Mouse (Mus musculus) limb, embryonic 10.5 days (tissue): ENCODE results near the gene Fam213a. TPM values are rescaled to one million over a fixed set of nuclear protein-coding genes. Genes with fewer than 3 reads are reported as not detected.

Experiments
- DNase-seq: peaks from one replicate; pipeline ENCODE4 v3.0.0-alpha.2; 2017; ENCODE audit warnings: low spot score
- H3K27ac ChIP-seq: fragments of 300-500 bp; sonication (generic); 2 replicates; pipeline ENCODE4 v1.5.1; 2016; ENCODE audit warnings: mild to moderate bottlenecking
- H3K27me3 ChIP-seq: fragments of 300-500 bp; sonication (generic); 2 replicates; pipeline ENCODE4 v1.6.1; 2016; ENCODE audit warnings: low read depth, mild to moderate bottlenecking; ENCODE audit not compliant: poor library complexity, severe bottlenecking
- H3K36me3 ChIP-seq: fragments of 300-500 bp; sonication (generic); 2 replicates; pipeline ENCODE4 v1.6.1; 2016; ENCODE audit warnings: mild to moderate bottlenecking, moderate library complexity
- H3K4me1 ChIP-seq: fragments of 300-500 bp; sonication (generic); 2 replicates; pipeline ENCODE4 v1.6.1; 2016
- H3K4me3 ChIP-seq: fragments of 300-500 bp; sonication (generic); 2 replicates; pipeline ENCODE4 v1.5.1; 2016; ENCODE audit warnings: mild to moderate bottlenecking, moderate library complexity
- H3K9me3 ChIP-seq: fragments of 300-500 bp; sonication (generic); replicated peaks from 2 replicates; pipeline ENCODE4 v1.6.1; 2016; ENCODE audit warnings: mild to moderate bottlenecking
- WGBS: fragments of 180-500 bp; shearing (Covaris S2); methylation state at CpG from one replicate; pipeline ENCODE4 v1.1.7; 2016; 5-methylcytosine and 5-hydroxymethylcytosine counted together
- polyA plus RNA-seq: library from polyadenylated mRNA; unstranded; fragments of >200 nt; fragmentation: Nextera tagmentation; extraction: Ambion mirVana; gene quantifications from 2 replicates; pipeline ENCODE4 v1.2.1, GENCODE M21; 2016

Fam213a gene
- polyA plus RNA-seq, 1 experiment from 2014 or later: 37.0 TPM

GRCm38 (mm10) chr14:40999904-41000645, 13.5 kb downstream of the Fam213a start:
- DNase-seq: no peak
- no peaks in the 10 kb centered on the region for H3K9me3 ChIP-seq
- peaks cover 13% of the 10 kb centered on the region; the same call in 1 of the 2 replicates for H3K36me3 ChIP-seq
- WGBS: 88% methylated on average over 7 of the region's 7 CpGs
- H3K27me3 ChIP-seq: peaks cover 15% of the 10 kb centered on the region; the same call in 1 of the 2 replicates
- no peak overlapping the region for H3K4me3 ChIP-seq
- peak overlapping the region; percentile 75 for H3K27ac ChIP-seq
- peaks cover 32% of the 10 kb centered on the region for H3K4me1 ChIP-seq

GRCm38 (mm10) chr14:40996171-40996570, 17.4 kb downstream of the Fam213a start:
- Histone ChIP-seq H3K4me3 (no peak overlapping the region), H3K9me3 (no peaks in the 10 kb centered on the region), H3K27me3 (no peaks in the 10 kb centered on the region), H3K27ac (no peak overlapping the region), H3K4me1 (peaks cover 12% of the 10 kb centered on the region), H3K36me3 (peaks cover 13% of the 10 kb centered on the region; the same call in 1 of the 2 replicates)
- DNase-seq: no peak
- WGBS: 88% methylated on average over 3 of the region's 3 CpGs

GRCm38 (mm10) chr14:40992464-40992863, 21.1 kb downstream of the Fam213a start:
- WGBS: 73% methylated on average over 6 of the region's 6 CpGs
- Histone ChIP-seq H3K27me3 (no peaks in the 10 kb centered on the region), H3K4me1 (peaks cover 7% of the 10 kb centered on the region; the same call in 1 of the 2 replicates), H3K9me3 (no peaks in the 10 kb centered on the region), H3K4me3 (no peak overlapping the region), H3K27ac (no peak overlapping the region), H3K36me3 (peaks cover 5% of the 10 kb centered on the region; the same call in 1 of the 2 replicates)
- DNase-seq: no peak

GRCm38 (mm10) chr14:40988780-40989179, 24.8 kb downstream of the Fam213a start:
- no peaks in the 10 kb centered on the region for H3K9me3 ChIP-seq
- 94% methylated on average over 5 of the region's 5 CpGs for WGBS
- no peak overlapping the region for H3K27ac ChIP-seq
- DNase-seq: no peak
- H3K4me3 ChIP-seq: no peak overlapping the region
- no peaks in the 10 kb centered on the region for H3K27me3 ChIP-seq
- peaks cover 7% of the 10 kb centered on the region; the same call in 1 of the 2 replicates for H3K4me1 ChIP-seq
- no peaks in the 10 kb centered on the region for H3K36me3 ChIP-seq

- Histone ChIP-seq H3K4me1 (peaks cover 7% of the 10 kb centered on the region; the same call in 1 of the 2 replicates), H3K27ac (no peak overlapping the region), H3K36me3 (no peaks in the 10 kb centered on the region), H3K9me3 (no peaks in the 10 kb centered on the region), H3K27me3 (no peaks in the 10 kb centered on the region), H3K4me3 (no peak overlapping the region)
- WGBS: 90% methylated on average over 2 of the region's 2 CpGs
- no peak for DNase-seq
Measured at GRCm38 (mm10) chr14:40987184-40987583, 26.4 kb downstream of the Fam213a start.

- 91% methylated on average over 4 of the region's 4 CpGs for WGBS
Measured at GRCm38 (mm10) chr14:40985635-40986034, 28.0 kb downstream of the Fam213a start.

GRCm38 (mm10) chr14:40979723-40980122, 33.9 kb downstream of the Fam213a start:
- Histone ChIP-seq H3K27me3 (no peaks in the 10 kb centered on the region), H3K9me3 (no peaks in the 10 kb centered on the region), H3K27ac (peak overlapping the region; percentile 8; the same call in 1 of the 2 replicates), H3K36me3 (no peaks in the 10 kb centered on the region), H3K4me1 (no peaks in the 10 kb centered on the region; the same call in 1 of the 2 replicates), H3K4me3 (no peak overlapping the region)
- 72% methylated on average over 1 of the region's 1 CpGs for WGBS
- no peak for DNase-seq

More at GRCm38 (mm10) chr14:40985635-40986034, 28.0 kb downstream of the Fam213a start:
- Histone ChIP-seq H3K9me3 (no peaks in the 10 kb centered on the region), H3K36me3 (no peaks in the 10 kb centered on the region), H3K27me3 (no peaks in the 10 kb centered on the region), H3K4me1 (peaks cover 7% of the 10 kb centered on the region; the same call in 1 of the 2 replicates), H3K4me3 (no peak overlapping the region), H3K27ac (no peak overlapping the region)
- DNase-seq: no peak

- Histone ChIP-seq H3K4me3 (no peak overlapping the region), H3K9me3 (no peaks in the 10 kb centered on the region), H3K4me1 (no peaks in the 10 kb centered on the region; the same call in 1 of the 2 replicates), H3K27me3 (no peaks in the 10 kb centered on the region), H3K36me3 (no peaks in the 10 kb centered on the region), H3K27ac (no peak overlapping the region)
- WGBS: 56% methylated on average over 4 of the region's 4 CpGs
- no peak for DNase-seq
Measured at GRCm38 (mm10) chr14:40979002-40979401, 34.6 kb downstream of the Fam213a start.

GRCm38 (mm10) chr14:40975127-40975721, 38.4 kb downstream of the Fam213a start:
- Histone ChIP-seq H3K36me3 (no peaks in the 10 kb centered on the region), H3K4me1 (no peaks in the 10 kb centered on the region; the same call in 1 of the 2 replicates), H3K27me3 (no peaks in the 10 kb centered on the region), H3K9me3 (no peaks in the 10 kb centered on the region), H3K4me3 (no peak overlapping the region), H3K27ac (no peak overlapping the region)
- WGBS: 77% methylated on average over 6 of the region's 6 CpGs
- peak; percentile 72 for DNase-seq

- Histone ChIP-seq H3K4me1 (peaks cover 30% of the 10 kb centered on the region), H3K9me3 (no peaks in the 10 kb centered on the region), H3K36me3 (0 out of 2 replicates have a peak, but pooled peaks cover under 1% of the 10 kb centered on the region), H3K27ac (no peak overlapping the region), H3K27me3 (peaks cover 6% of the 10 kb centered on the region; the same call in 1 of the 2 replicates), H3K4me3 (peak overlapping the region; percentile 85; the same call in 1 of the 2 replicates)
- 64% methylated on average over 2 of the region's 2 CpGs for WGBS
- no peak for DNase-seq
Measured at GRCm38 (mm10) chr14:40968051-40968450, 45.5 kb downstream of the Fam213a start.

- 0 out of 2 replicates have a peak, but pooled peaks cover 2% of the 10 kb centered on the region for H3K36me3 ChIP-seq
- 5% methylated on average over 6 of the region's 6 CpGs for WGBS
- H3K4me3 ChIP-seq: peak overlapping the region; percentile 85
- H3K4me1 ChIP-seq: peaks cover 35% of the 10 kb centered on the region
- peaks cover 6% of the 10 kb centered on the region; the same call in 1 of the 2 replicates for H3K27me3 ChIP-seq
- H3K9me3 ChIP-seq: no peaks in the 10 kb centered on the region
- H3K27ac ChIP-seq: peak overlapping the region; percentile 93
- DNase-seq: no peak
Measured at GRCm38 (mm10) chr14:40967598-40967900, 46.0 kb downstream of the Fam213a start.

- H3K27me3 ChIP-seq: peaks cover 6% of the 10 kb centered on the region; the same call in 1 of the 2 replicates
- H3K9me3 ChIP-seq: no peaks in the 10 kb centered on the region
- H3K36me3 ChIP-seq: 0 out of 2 replicates have a peak, but pooled peaks cover 2% of the 10 kb centered on the region
- WGBS: under 1% methylated on average over 62 of the region's 62 CpGs
- peak overlapping the region; percentile 85 for H3K4me3 ChIP-seq
- peaks cover 39% of the 10 kb centered on the region for H3K4me1 ChIP-seq
- DNase-seq: peak; percentile 95
- peak overlapping the region; percentile 93 for H3K27ac ChIP-seq
Measured at GRCm38 (mm10) chr14:40966862-40967597, 46.6 kb downstream of the Fam213a start.
